Mouse (Mus musculus): ENCODE results near the gene Rdh1. TPM values are rescaled to one million over a fixed set of nuclear protein-coding genes. Genes with fewer than 3 reads are reported as not detected.
A peak's percentile ranks its signal among the peaks of the same experiment; 100 is the strongest.

The Rdh1 gene
- polyA plus RNA-seq (2015; fragmentation: Nextera tagmentation; extraction: Ambion mirVana), result 0.04 TPM in 1 of 2 replicates, not detected in the other

DNA sequence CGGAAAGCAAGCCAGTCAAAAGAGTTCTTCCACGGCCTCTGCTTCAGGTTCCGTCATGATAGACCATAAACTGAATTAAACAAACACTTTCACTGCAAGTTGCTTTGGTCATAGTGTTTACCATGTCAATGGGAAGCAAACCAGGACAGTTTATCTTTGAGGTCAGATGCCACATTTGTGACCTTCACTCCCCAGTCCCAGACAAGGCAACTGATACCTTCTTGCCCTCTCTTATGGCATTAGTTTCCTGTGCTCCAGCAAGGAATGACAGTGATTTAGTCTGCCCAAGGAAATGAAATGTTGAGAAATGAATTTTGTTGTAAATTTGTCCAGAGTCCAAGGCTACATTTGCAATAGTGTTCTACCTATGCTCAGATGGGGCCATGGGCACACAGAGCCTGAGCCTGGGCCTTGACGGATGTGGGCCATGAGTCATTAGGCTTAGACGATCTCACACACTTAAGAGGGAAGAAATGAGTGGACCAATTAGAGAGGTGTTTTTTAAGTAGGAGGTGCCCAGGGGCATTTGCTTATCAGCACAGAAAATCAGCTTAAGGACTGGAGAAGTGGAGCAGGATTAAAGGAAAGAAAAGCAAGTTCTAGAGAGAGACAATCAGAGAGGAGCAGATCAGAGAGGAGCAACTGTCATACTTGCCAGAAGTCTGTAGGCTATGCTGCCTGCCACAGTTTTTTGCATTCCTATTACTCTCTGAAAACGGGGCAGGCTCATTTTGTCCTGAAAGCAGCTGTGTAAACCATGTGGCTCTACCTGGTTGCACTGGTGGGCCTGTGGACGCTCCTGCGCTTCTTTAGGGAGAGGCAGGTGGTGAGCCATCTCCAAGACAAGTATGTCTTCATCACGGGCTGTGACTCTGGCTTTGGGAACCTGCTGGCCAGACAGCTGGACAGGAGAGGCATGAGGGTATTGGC is at the start of gene Rdh1, which contains the start of gene Rdh16f1:
Gene Rdh1 (plus strand): TSS at position 541 of the 930 bp plus-strand sequence.
Gene Rdh16f1 (plus strand): TSS at position 607 of the 930 bp plus-strand sequence.
- H3K4me1 ChIP-seq (replicated peaks), result no peaks in the 10 kb centered on the region
- no peaks in the 10 kb centered on the region for H3K27me3 ChIP-seq
- WGBS, result 75% methylated on average over 9 of the region's 9 CpGs
- no peak for ATAC-seq
- no peak within 1 kb of the TSS for H3K4me2 ChIP-seq (replicated peaks)
- H3K9ac ChIP-seq (replicated peaks), result no peak within 1 kb of the TSS
- no peak within 1 kb of the TSS for H3K27ac ChIP-seq
- no peak within 1 kb of the TSS for H3K4me3 ChIP-seq (replicated peaks)
- H3K9me3 ChIP-seq, result no peaks in the 10 kb centered on the region
- H3K36me3 ChIP-seq, result no peaks in the 10 kb centered on the region

DNA sequence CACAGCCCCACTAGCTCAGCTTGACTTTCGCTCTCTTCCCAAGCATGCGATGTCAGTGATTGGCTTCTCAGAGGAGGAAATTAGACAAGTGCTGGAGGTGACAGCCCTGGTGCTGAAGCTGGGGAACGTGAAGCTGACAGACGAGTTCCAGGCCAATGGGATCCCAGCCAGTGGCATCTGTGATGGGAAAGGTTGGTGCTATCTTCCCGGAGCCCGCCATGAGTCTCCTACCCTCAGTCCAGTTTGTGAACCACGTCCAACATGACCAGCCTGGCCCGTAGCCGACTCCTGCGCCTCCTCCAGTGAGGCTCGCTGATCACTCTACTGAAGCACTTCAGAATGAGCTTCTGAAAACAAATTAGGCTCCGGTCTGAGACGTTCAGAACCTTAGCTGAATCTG is 49.2 kb upstream of the Rdh1 start:
- Histone ChIP-seq H3K27ac (no peak overlapping the region), H3K9me3 (no peaks in the 10 kb centered on the region), H3K36me3 (no peaks in the 10 kb centered on the region), H3K4me2 (replicated peaks) (no peak overlapping the region), H3K9ac (replicated peaks) (no peak overlapping the region), H3K4me3 (replicated peaks) (no peak overlapping the region), H3K4me1 (replicated peaks) (no peaks in the 10 kb centered on the region), H3K27me3 (no peaks in the 10 kb centered on the region)
- 88% methylated on average over 13 of the region's 13 CpGs for WGBS
- no peak for ATAC-seq

DNA sequence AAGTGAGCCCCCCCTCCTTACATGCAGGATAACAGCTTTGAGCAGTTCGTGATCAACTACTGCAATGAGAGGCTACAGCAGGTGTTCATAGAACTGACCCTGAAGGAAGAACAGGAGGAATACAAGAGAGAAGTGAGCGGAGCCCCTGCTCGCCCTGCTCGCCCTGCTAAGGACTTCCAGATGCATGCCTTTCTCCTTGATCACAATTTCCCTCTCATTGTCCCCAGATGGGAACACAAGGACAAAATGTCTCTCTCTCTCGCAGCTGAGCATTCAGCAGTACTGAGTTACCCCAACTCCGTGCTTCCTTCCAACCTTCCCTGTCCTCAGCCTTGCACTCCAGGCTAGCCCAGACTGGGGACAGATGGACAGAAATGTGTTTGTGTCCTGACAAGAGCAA is 46.8 kb upstream of the Rdh1 start:
- WGBS, result 80% methylated on average over 6 of the region's 6 CpGs

DNA sequence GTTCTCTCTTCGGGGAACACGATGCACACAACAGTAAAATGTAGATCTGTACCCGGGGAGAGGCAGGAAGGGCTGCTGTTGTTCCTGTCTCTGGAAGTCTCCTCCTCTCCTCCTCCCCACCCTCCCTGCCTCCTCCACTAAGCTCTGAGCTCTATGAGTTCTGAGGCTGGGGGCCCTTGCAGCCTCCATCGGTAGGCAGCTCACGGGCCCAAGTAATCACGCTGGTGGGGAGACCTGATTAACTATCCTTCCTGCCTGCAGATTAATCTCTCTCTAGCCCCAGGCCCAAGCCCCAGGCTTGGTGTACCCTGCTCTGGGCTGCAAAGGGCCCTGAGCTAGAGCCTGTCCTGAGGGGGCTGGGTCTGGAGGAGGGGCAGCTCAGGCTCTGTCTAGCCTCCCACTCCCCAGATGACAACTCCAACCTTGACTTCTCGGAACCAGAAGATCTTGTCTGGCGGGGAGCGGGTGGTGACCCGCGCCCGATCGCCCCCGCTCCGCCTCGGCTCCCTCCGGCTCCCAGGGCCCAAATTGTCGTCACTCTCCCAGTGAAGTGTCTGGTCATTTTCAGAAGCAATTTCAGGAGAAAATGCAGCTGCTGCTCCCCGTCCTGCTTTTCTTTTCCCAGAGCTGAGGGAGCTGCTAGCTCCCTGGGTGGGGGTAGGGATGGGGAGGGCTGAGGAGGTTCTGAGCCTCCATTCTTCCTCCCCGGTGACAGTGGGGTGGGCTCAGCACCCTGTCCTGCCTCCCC is 37.7 kb upstream of the Rdh1 start:
- H3K27me3 ChIP-seq, result peaks cover 10% of the 10 kb centered on the region
- 8% methylated on average over 20 of the region's 20 CpGs for WGBS
- no peaks in the 10 kb centered on the region for H3K9me3 ChIP-seq
- no peaks in the 10 kb centered on the region for H3K36me3 ChIP-seq
- H3K9ac ChIP-seq (replicated peaks), result peak overlapping the region; percentile 46; the same call in 1 of the 2 replicates
- H3K4me3 ChIP-seq (replicated peaks), result peak overlapping the region; percentile 12
- peak overlapping the region; percentile 69 for H3K27ac ChIP-seq
- peak overlapping the region; percentile 42 for H3K4me2 ChIP-seq (replicated peaks)
- peaks cover 35% of the 10 kb centered on the region for H3K4me1 ChIP-seq (replicated peaks)
- peak; percentile 82 for ATAC-seq

More for the DNA sequence above, 46.8 kb upstream of the Rdh1 start:
- no peak overlapping the region for H3K4me2 ChIP-seq (replicated peaks)
- no peaks in the 10 kb centered on the region for H3K4me1 ChIP-seq (replicated peaks)
- H3K4me3 ChIP-seq (replicated peaks), result no peak overlapping the region
- ATAC-seq, result no peak
- H3K9me3 ChIP-seq, result no peaks in the 10 kb centered on the region
- H3K36me3 ChIP-seq, result no peaks in the 10 kb centered on the region
- no peak overlapping the region for H3K27ac ChIP-seq
- no peak overlapping the region for H3K9ac ChIP-seq (replicated peaks)
- H3K27me3 ChIP-seq, result no peaks in the 10 kb centered on the region

DNA sequence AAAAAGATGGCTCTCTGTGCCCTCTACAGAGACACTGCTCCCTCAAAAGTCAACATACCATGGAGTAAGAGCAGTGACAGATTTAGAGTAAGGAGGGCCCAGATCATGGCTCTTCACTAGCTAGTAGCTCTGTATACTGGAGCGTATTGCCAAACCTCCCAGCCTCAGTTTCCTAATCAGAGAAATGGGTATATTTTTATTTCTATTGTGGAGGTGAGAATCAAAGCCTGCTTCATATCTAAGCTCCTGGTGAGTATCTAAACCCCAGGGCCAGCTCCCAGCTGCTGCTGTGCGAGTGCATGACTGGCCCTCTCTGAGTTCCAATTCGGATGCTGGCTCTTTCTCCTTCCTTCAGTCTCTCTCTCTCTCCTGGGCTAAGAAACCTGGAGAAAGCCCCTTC is 35.3 kb upstream of the Rdh1 start, which contains the start of gene Tac2:
Gene Tac2 (plus strand): TSS at position 301 of the 400 bp plus-strand sequence.
- no peak within 1 kb of the TSS for H3K9ac ChIP-seq (replicated peaks)
- no peaks in the 10 kb centered on the region for H3K36me3 ChIP-seq
- H3K27me3 ChIP-seq, result peaks cover 26% of the 10 kb centered on the region
- no peak within 1 kb of the TSS for H3K4me3 ChIP-seq (replicated peaks)
- 86% methylated on average over 3 of the region's 3 CpGs for WGBS
- H3K27ac ChIP-seq, result no peak within 1 kb of the TSS
- H3K4me2 ChIP-seq (replicated peaks), result no peak within 1 kb of the TSS
- no peak for ATAC-seq
- H3K9me3 ChIP-seq, result no peaks in the 10 kb centered on the region
- peaks cover 35% of the 10 kb centered on the region for H3K4me1 ChIP-seq (replicated peaks)

DNA sequence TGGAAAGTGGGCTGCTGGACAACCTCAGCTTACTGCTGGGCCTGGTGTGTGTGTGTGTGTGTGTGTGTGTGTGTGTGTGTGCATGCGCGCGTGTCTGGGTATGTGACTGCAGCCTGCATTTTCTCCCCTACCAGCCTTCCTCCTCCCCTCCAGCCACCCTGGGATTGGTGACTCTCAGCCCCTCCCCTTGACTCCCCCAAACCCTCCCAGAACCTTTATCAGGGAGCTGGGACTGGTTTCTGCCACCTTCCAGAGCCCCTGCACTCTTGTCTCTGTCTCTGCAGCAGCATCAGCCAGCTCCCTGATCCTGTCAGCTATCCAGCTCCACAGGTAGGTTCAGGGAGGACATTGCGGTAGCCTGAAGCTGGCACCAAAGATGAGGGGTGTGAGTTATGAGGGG is 34.4 kb upstream of the Rdh1 start:
- no peaks in the 10 kb centered on the region for H3K9me3 ChIP-seq
- WGBS, result 82% methylated on average over 4 of the region's 4 CpGs
- ATAC-seq, result no peak

DNA sequence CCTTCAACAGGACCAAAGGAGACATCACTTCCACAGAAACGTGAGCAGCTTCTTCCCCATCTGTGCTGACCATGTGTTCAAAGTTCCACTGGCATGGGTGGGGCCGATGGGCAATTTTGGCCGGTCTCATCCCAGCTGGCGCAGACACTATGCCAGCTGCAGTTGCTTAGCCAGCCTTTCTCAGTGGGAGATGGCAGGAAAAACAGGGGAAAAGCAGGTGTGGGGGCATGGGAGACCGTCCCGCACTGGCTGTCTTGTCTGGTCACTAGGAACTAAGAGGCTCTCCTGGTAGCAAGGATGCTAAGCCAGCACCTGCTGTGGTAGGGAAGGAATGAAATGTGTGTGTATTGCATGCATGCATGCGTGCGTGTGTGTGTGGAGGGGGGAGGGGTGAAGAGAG is 31.1 kb upstream of the Rdh1 start:
- Histone ChIP-seq H3K4me1 (replicated peaks) (peaks cover 14% of the 10 kb centered on the region), H3K36me3 (no peaks in the 10 kb centered on the region), H3K27me3 (peaks cover 44% of the 10 kb centered on the region), H3K9me3 (no peaks in the 10 kb centered on the region), H3K4me2 (replicated peaks) (no peak overlapping the region), H3K9ac (replicated peaks) (no peak overlapping the region), H3K4me3 (replicated peaks) (no peak overlapping the region), H3K27ac (no peak overlapping the region)
- 83% methylated on average over 8 of the region's 8 CpGs for WGBS
- ATAC-seq, result no peak

More for the DNA sequence above, 34.4 kb upstream of the Rdh1 start:
- no peak overlapping the region for H3K27ac ChIP-seq
- H3K36me3 ChIP-seq, result no peaks in the 10 kb centered on the region
- peaks cover 32% of the 10 kb centered on the region for H3K27me3 ChIP-seq
- H3K4me1 ChIP-seq (replicated peaks), result peaks cover 33% of the 10 kb centered on the region
- H3K4me2 ChIP-seq (replicated peaks), result no peak overlapping the region
- H3K9ac ChIP-seq (replicated peaks), result no peak overlapping the region
- no peak overlapping the region for H3K4me3 ChIP-seq (replicated peaks)

DNA sequence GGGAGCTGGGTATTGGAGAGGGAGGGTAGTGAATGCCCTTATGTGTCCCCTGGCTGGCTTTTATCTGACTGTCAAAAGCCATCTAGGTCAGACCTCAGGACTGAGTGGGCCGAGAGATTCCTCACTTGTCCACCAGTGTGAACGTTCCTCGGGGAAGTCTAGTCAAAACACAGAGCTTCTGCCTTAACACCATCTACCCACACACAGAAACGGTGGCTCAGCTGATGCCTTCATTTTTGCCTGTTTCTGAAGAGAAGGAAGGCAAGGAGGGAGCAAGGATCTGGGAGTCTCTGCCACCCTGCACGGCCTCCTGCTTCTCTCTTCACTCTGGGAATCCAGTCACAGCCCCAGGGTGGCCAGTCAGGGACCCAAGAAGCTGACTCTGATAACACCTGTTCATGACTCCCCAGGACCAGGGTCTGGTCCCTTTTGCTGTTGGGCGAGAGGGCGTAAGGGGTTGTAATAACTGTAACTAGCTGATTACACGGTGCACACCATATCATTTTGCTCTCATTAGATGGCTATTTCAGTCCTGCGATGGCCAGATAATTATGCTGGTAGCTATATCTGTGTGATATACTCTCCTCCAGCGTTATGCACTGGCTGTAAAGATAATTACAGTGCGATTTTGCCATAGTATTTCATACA is 29.1 kb upstream of the Rdh1 start:
- Histone ChIP-seq H3K27me3 (peaks cover 46% of the 10 kb centered on the region), H3K9me3 (no peaks in the 10 kb centered on the region), H3K4me3 (replicated peaks) (no peak overlapping the region), H3K4me2 (replicated peaks) (0 out of 2 replicates have a peak overlapping the region, but pooled peaks have one; percentile 20), H3K9ac (replicated peaks) (peak overlapping the region; percentile 25; the same call in 1 of the 2 replicates), H3K36me3 (no peaks in the 10 kb centered on the region), H3K4me1 (replicated peaks) (peaks cover 14% of the 10 kb centered on the region), H3K27ac (no peak overlapping the region)
- 57% methylated on average over 11 of the region's 11 CpGs for WGBS
- peak; percentile 35; the same call in 1 of the 2 replicates for ATAC-seq

DNA sequence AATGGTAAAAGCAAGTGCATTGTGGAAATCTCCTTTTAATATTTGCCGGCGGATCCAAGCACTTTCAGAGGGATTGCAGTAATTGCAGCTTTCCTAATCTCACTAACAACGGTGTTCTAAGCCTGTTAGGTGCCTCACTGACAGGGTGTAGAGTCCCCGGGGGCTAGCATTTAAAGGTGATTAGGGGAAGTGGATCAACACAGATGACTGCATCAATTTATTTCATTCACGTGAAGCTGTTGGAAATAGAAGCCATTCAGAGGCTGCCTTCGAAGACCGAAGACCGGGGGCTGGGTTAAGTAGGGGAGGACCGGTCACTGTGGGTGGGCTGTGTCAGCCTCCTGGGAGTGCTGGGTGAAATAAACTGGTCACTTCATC is 28.6 kb upstream of the Rdh1 start:
- H3K9ac ChIP-seq (replicated peaks), result no peak overlapping the region; the same call in 1 of the 2 replicates

DNA sequence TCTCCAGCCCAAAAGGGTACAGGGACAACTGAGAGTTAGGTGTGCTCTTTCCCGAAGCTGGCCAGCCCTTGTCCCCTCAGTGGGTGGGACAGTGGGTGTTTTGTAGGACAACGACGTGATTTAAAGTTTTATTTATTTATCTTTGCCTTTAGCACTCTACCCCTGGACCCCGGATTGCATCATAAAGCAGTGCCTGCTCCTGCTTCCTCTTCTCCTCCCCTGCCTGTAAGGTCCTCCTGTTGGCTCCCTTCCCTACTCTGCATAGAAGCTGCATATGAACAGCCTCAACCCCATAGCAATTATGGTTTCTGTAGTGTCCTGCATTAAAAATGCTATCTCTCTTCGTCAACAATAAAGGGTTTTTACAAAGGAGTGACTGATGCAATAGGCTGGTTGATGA is 28.1 kb upstream of the Rdh1 start:
- no peaks in the 10 kb centered on the region for H3K9me3 ChIP-seq
- WGBS, result 43% methylated on average over 5 of the region's 5 CpGs
- no peak overlapping the region for H3K4me3 ChIP-seq (replicated peaks)
- no peak for ATAC-seq
- H3K27ac ChIP-seq, result no peak overlapping the region
- 0 out of 2 replicates have a peak overlapping the region, but pooled peaks have one; percentile 20 for H3K4me2 ChIP-seq (replicated peaks)
- no peak overlapping the region for H3K9ac ChIP-seq (replicated peaks)
- no peaks in the 10 kb centered on the region for H3K36me3 ChIP-seq
- peaks cover 43% of the 10 kb centered on the region for H3K27me3 ChIP-seq
- H3K4me1 ChIP-seq (replicated peaks), result peaks cover 14% of the 10 kb centered on the region

More for the DNA sequence above, 28.6 kb upstream of the Rdh1 start:
- H3K27ac ChIP-seq, result no peak overlapping the region
- H3K36me3 ChIP-seq, result no peaks in the 10 kb centered on the region
- H3K27me3 ChIP-seq, result peaks cover 41% of the 10 kb centered on the region
- H3K9me3 ChIP-seq, result no peaks in the 10 kb centered on the region
- H3K4me1 ChIP-seq (replicated peaks), result peaks cover 14% of the 10 kb centered on the region
- H3K4me3 ChIP-seq (replicated peaks), result no peak overlapping the region
- ATAC-seq, result 0 out of 2 replicates have a peak, but pooled peaks have one; percentile 24
- peak overlapping the region; percentile 20; the same call in 1 of the 2 replicates for H3K4me2 ChIP-seq (replicated peaks)
- 13% methylated on average over 9 of the region's 9 CpGs for WGBS

DNA sequence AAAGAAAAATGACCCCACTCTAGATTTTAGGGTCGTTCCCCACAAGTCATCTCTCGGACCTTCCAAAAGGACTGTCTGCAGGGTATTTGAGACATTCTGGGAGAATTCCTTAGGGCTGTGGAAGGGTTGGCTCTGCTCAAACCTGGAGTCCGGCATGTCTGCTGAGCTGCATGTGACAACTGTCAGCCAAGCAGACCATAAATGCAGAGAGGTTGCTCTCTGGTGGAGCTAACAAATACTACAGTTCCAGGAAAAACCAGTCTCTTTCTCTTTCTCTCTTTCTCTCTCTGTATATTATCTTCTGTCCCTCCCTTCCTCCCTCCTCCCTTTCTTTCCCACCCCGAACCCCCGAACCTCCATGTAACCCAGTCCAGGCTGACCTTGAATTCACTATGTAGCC is 25.1 kb upstream of the Rdh1 start:
- H3K4me3 ChIP-seq (replicated peaks), result no peak overlapping the region
- no peak overlapping the region for H3K9ac ChIP-seq (replicated peaks)
- ATAC-seq, result 0 out of 2 replicates have a peak, but pooled peaks have one; percentile 19
- H3K4me2 ChIP-seq (replicated peaks), result no peak overlapping the region
- no peak overlapping the region for H3K27ac ChIP-seq
- no peaks in the 10 kb centered on the region for H3K9me3 ChIP-seq
- no peaks in the 10 kb centered on the region for H3K36me3 ChIP-seq
- peaks cover 28% of the 10 kb centered on the region; the same call in 1 of the 2 replicates for H3K27me3 ChIP-seq
- H3K4me1 ChIP-seq (replicated peaks), result peaks cover 14% of the 10 kb centered on the region
- WGBS, result 50% methylated on average over 5 of the region's 5 CpGs

All from midbrain, embryonic 13.5 days (tissue).